Mouse (Mus musculus): ENCODE data around the gene Kat2a. TPM values are rescaled to one million over a fixed set of nuclear protein-coding genes. Genes with fewer than 3 reads are reported as not detected.

Gene Kat2a
- total RNA-seq, 1 experiment from 2014 or later: 9.2 TPM

DNA sequence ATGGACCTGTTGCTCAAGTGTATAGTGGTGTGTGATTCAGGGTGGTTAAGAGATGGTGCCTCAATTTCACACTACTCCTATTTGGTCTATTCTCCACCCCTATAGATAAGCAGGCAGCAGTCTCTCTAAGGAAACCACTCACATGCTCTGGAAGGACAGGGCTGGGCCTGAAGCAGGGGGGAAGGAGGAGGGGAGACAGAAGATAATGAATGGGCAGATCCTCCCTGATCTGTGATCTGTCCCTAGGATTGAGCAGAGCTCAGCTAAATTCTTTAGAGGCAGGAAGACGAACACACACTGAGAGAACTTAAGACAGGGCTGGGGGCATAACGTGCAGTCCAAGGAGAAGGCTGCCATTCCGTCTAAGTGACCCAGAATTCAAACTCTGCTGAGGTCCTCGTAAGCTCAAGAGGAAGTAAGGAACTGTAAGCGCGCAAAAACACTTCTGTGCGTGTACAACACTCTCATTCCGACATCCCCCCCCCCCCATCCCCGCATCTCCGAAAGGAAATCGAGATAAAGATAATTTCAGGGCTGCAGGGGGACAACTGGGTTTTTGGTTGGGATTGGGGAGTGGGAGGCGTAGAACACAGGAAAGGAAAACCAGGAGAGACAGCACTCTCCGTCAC, 25.0 kb upstream of the Kat2a start:
- no peak for ATAC-seq (ENCODE audit: extremely low read depth, insufficient number of reproducible peaks, low FRiP score, poor library complexity, severe bottlenecking)

DNA sequence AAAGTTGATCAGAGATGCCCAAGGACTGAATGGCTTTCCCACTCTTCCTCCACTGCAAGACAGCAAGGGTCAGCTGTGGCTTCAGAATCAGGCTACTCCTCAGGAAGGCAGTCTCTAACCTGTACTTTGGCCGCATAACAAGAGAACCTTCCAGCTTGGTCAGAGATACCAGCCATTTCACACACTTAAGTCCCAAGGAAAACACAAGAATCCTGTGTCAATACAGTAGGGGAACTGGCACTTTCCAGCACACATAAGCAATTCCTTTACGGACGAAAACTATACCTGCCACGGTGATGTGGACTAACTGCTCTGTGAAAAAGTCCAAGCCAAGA, 24.4 kb upstream of the Kat2a start:
- ATAC-seq (ENCODE audit: extremely low read depth, insufficient number of reproducible peaks, low FRiP score, poor library complexity, severe bottlenecking): no peak

DNA sequence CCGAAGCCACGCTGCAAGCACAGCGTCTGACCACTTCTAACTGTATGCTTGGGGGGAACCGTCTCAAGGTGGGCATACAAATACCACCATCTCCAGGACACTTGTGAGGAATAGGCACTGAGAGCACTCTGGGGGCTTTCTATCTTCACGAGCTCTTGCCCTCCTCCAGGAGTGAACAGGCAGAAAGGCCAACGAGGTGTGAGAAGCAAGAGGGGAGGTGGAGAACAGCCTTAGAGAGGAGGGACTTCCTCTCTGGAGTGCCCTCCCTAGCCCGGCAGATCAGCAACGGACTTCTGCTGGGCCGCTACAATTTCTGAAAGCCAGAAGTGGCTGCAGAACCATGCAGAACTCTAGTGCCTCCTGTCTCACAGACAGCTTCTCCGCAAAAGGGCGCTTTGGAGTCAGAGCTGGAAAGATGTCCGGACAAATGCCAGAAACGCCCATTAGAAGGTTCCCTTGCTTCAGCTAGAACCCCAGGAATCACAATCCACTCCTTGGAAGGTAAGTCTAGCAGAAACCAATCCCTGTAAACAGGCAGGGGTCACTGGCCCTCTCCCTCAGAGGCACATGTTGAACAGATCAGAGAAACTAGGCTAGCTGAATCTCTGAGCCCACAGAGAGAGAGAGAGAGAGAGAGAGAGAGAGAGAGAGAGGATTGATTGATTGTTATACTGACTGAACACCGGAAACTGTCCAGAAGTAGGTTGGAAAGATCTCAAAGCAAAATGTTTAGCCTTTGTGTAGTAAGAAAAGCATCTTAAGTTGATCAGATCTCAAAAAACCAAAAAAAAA, 23.9 kb upstream of the Kat2a start:
- no peak for ATAC-seq (ENCODE audit: extremely low read depth, insufficient number of reproducible peaks, low FRiP score, poor library complexity, severe bottlenecking)

DNA sequence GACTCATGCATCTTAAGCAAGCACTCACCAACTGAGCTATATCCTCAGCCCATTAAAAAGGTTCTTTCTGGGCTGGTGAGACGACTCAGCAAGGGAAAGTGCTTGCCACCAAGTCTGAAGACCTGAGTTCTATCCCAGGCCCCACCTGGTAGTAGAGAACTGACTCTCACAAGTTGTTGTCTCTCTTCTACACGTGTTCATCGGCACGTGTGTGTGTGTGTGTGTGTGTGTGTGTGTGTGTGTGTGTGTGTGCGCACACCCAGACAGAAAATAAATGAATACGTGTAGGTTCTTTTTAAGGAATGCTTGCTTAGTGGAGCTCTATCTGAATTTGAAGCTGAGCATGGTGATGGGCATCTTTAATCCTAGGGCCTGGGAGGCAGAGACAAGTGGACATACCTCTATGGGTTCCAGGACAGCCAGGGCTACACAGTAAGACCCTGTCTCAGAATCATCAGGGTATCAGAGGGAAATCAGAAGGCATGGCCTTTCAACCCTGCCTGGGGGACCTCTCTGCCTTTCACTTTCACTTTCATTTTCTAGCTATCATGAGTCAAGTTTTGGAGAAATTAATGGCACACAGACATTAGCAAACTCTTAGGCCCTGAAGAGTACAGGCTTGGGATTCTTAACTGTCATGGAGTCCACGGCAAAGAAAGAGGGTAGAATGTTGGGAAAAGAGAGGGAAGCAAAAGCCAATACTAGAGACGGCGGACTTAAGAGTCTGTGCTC, 23.0 kb upstream of the Kat2a start:
- no peak for ATAC-seq (ENCODE audit: extremely low read depth, insufficient number of reproducible peaks, low FRiP score, poor library complexity, severe bottlenecking)

DNA sequence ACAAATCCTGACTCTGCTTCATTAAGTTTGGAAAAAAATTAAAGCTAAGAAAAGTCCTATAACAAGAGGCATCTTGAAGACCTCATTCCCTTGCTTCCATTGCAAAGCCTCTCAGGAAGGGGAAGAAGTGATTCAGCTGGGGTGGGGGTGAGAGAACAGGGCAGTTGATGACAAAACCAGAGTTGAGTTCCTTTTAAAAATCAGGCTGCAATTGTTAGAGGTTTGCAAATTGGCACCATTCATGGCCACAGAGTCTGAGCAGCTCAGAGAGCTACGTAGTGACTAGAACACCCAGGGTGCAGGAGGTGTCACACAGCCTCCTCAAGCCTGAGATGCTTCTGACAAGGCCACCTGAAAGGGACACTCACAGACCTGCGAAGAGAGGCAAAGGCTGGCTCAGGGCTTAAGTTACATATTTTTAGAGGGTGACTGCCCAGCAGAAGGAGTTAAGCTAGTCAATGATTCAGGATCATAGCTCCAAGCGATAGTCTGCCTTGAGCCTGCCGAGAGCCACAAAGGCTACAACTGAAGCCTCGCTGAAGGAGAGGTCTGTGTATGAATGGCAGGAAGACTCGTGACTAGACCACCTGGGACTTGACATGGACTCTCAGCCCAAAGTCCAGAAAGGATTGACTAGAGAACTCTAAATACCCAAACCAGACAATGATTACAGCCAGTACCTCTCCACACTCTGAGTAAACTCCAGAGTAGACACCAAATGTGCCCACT, 18.4 kb upstream of the Kat2a start:
- ATAC-seq (ENCODE audit: extremely low read depth, insufficient number of reproducible peaks, low FRiP score, poor library complexity, severe bottlenecking): no peak

DNA sequence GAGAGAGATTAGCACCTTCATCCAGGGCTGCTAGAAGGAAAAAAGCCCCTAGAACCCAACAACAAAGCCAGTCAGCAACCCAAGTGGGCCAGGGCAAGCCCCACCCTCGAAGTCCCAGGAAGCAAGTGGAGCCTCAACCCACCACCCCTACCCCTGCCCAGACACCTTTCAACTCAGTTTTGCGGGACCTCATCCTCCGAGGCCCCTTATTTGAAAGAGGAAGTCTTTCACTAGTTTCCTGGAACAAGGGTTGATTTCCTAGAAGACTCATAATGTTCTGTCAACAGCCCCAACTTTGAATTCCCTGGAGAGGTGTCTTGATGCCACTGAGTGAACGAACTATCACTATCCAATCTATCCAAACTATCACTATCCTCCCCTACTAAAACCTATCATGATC, 17.7 kb upstream of the Kat2a start:
- ATAC-seq (ENCODE audit: extremely low read depth, insufficient number of reproducible peaks, low FRiP score, poor library complexity, severe bottlenecking): no peak

DNA sequence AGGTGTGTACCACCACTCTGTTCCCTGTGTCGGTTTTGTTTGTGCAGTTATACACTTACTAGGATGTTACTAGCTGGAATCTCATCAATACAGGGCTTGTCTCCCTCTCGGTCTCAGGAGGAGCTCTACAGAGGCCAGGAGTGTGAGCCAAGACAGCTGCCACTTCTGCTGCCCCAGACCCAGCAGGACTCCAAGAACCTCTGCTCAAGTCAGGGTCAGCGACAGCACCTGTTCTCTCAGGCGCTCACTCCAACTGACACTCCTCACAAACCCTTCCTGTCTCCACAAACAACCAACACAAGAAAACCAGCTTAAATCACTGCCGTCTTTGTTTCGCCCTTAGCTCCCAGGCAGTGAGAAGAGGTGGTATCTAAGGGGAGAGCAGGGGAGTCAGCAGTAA, 16.3 kb upstream of the Kat2a start:
- no peak for ATAC-seq (ENCODE audit: extremely low read depth, insufficient number of reproducible peaks, low FRiP score, poor library complexity, severe bottlenecking)

DNA sequence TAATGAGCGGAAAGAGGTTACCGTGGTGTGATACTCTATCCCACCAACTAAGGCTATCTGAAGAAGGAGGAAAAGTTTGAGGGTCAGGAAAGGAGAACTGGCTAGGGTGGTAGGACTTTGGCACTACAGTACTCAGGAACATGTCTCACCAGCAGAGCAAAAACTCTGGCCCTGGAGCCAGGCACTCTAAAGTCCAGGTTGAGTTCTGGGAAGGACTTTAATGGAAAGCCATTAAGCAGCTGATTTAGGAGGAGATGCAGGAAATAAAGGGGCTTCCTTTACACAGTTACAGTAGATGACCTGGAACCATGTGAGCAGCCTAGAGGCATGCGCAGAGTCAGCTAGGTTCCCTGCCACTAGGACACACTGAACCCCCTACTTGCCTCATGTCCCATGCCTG, 14.9 kb upstream of the Kat2a start:
- no peak for ATAC-seq (ENCODE audit: extremely low read depth, insufficient number of reproducible peaks, low FRiP score, poor library complexity, severe bottlenecking)

DNA sequence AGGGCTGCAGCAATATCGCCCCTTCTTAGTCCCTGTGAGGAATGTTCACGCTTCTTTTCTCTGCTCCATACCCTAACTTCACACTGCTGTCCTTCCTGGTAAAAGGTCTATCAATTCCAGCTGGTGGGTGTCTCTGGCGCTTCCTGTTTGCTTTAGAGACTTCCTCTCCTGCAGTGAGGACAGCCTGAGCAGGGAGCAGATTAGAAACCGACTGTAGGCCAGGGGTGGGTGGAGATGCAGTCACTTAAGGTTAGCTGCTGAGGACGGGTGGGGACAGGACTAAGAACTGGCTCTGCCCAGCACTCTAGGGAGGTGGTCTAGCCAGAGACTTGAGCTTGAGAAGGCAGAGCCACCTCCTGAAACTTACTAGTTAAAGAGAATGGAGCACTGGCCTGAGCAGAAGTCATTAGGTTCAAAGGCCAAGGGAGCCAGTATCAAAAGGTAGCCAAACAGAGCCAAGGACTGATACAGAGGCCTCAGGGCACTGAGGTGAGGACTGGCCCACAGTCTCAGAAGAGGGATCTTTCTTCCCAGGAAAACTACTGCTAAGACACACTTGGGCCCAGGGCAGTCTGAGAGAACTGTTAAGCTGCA, 12.8 kb upstream of the Kat2a start:
- ATAC-seq (ENCODE audit: extremely low read depth, insufficient number of reproducible peaks, low FRiP score, poor library complexity, severe bottlenecking): no peak

DNA sequence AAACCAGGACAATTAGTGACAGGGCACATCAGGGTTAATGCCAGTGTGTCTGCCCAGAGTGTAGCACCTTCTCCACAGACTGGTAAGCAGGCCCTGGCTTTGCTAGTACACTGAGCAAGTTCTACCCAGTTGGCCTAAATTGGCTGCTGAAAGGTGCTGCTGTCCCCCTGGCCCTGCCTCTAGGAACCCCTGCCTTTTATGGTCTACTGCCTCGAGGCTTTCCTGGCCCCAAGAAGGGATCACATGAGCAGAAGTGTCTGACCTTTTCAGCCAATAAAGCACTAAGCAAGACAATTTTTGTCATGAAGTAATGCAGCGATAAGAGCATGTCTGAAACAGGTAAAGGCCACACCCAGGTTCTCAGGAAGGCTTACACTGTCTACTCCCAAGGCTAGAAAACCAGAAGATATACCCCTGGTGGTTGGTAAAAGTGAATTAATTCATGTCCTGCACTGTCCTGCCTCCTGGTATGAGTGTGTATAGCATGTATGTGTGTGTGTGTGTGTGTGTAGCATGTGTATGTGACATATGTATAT, 10.3 kb upstream of the Kat2a start:
- ATAC-seq (ENCODE audit: extremely low read depth, insufficient number of reproducible peaks, low FRiP score, poor library complexity, severe bottlenecking): no peak

DNA sequence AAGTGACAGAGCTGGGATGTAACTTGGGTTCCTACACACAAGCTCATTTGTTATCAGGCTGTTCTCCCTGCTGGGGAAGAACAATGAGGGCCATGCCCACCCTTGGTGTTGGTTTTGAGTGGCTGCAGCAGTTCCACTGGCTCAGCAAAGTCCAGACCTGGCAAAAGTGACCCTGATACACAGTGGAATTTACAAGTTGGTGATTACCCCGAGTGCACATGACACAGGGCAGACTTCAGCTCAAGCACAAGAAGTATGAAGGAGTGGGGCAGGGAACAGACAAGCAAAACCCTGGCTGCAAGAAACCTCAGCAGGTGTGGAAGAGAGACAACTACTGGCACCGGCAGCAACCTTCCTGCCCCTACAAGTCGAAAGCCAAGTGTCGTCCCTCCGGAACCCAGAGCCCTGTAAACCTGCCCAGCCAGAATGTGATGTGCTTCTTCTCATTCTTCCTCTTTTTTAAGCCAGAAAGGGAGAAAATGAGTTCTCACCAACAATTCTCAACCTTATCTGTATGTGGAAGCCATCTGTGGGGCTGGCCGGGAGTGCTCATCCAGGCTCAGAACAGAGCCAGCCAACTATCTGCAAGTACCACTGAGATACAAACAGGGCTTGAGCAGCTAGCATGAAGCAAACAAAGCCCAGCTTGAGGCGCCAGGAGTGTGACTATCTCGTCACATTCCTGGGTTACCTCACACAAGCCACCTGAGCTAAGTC, 9.7 kb upstream of the Kat2a start:
- no peak for ATAC-seq (ENCODE audit: extremely low read depth, insufficient number of reproducible peaks, low FRiP score, poor library complexity, severe bottlenecking)

DNA sequence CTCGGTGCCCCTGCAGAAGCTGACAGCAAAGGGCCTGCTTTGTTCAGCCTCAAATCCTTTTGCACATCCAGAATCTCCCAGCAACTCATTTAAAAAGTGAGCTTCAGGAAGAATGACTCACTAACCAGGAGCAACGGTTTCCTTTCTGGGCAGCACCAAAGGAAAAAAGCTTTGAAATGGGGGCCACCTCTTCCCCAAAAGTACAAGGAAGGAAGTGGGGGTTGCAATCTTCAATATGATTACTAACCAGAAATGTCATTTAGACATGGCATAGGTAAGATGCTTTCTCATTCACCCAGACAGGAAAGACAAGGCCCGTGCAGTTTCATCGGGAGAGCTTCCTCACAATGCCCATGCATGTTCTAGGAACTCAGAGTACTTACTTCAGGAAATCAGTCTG, 9.0 kb upstream of the Kat2a start:
- no peak for ATAC-seq (ENCODE audit: extremely low read depth, insufficient number of reproducible peaks, low FRiP score, poor library complexity, severe bottlenecking)

DNA sequence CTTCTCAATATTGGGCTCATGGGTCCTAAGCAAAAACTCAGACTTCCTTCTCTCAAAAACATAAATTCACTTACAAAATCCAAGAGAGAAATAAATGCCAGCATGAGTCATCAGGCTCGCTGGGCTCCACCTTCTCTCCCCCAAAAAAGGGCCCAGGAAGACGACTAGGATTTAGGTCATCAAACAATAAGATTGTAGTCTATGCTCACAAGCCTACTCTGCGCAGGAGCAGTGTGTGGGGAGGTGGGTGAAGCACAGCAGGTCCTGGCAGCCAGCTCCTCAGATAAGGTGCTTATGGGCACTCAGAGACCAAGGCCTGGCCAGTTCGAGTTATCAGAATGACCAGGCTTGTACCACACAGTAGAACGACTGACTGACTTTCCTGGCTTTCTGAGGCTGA, 8.1 kb upstream of the Kat2a start:
- no peak for ATAC-seq (ENCODE audit: extremely low read depth, insufficient number of reproducible peaks, low FRiP score, poor library complexity, severe bottlenecking)

DNA sequence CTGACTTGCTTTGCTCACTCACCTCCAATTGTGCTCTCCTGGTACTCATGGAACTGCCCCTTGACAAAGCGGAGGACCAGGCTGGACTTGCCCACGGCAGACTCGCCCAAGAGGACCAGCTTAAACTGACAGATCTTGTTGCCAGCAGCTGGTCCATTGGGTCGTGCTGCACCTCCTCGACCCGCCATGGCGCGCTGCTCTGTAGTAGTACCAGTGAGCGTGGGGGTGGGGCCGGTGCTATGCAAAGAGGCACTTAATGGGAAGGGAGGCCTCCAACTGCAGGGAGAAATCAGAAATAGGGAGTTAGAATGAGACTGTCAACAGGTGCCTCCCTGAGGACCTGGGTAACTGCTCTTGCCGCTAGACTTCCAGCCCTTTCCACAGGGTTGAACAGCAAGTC, 7.6 kb upstream of the Kat2a start:
- no peak for ATAC-seq (ENCODE audit: extremely low read depth, insufficient number of reproducible peaks, low FRiP score, poor library complexity, severe bottlenecking)

DNA sequence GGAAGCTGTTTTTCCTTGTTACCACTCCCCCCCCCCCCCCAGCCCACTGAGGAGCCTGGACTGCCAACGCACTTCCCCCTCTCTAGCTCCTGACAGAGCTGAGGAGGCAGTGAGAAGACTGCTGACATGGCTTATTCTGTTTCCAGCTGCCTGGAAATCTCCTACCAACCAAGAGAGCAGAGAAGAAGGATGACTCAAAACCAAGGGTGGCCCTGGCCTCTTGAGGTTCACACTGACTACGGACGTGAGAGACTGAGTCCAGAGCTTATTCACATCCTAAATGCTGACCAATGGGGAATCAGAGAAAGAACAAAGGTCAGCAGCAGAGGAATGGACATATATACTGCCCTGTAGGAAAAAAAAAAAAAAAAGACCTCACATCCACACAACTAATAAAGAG, 7.0 kb upstream of the Kat2a start:
- ATAC-seq (ENCODE audit: extremely low read depth, insufficient number of reproducible peaks, low FRiP score, poor library complexity, severe bottlenecking): no peak

DNA sequence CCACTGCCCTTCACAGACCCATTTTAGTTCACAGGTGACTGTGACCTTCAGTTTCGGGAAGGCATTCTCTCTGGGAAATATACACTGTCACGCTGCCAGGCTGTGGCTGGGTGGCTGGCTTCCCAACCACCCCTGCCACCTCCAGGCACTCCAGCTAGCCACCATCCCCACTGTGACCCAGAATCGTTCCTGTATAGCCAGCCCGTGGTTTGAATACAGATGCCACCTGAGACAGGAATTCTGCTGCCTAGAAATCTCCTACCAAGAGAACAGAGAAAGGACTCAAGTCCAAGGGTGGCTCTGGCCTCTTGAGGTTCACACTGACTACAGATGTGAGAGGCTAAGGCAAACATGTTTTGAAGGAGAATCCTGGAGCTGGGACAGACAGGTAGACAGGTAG, 6.6 kb upstream of the Kat2a start:
- ATAC-seq (ENCODE audit: extremely low read depth, insufficient number of reproducible peaks, low FRiP score, poor library complexity, severe bottlenecking): no peak

DNA sequence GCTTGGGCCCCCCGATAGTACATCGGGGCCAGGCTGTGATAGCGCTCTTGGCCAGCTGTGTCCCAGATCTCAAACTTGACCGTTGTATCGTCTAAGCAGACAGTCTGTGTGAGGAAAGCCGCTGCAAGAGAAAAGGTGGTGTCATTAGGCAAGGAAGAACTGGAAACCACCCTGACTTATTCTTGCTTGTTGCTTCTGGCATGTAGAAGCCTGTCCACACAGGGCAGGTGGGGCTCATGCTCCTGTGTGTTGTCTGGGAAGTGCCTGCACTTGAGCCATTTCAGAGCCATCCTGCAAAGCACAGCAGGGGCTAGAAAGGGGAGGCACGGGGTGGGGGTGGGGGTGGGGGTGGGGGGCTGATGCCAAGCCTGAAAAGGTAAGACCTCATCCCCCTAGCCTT, 6.2 kb upstream of the Kat2a start:
- no peak for ATAC-seq (ENCODE audit: extremely low read depth, insufficient number of reproducible peaks, low FRiP score, poor library complexity, severe bottlenecking)

DNA sequence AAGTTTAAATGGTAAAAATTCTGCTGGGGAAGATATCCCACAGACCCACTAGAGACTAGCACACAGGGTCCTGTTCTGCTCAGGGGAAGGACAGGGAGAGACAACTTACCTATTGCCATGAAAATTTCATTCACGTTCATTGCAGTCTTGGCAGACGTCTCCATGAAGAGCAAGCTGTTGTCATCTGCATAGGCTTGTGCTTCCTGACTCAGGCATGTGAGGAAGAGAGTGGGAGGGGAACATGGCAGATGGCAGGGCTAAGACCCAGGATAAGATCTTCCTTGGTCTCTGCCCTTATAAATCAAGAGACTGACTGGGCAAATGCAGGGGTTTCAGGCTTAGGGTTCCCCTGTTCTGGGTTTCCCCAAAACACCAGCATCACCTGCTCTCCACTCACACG, 4.4 kb upstream of the Kat2a start:
- no peak for ATAC-seq (ENCODE audit: extremely low read depth, insufficient number of reproducible peaks, low FRiP score, poor library complexity, severe bottlenecking)

DNA sequence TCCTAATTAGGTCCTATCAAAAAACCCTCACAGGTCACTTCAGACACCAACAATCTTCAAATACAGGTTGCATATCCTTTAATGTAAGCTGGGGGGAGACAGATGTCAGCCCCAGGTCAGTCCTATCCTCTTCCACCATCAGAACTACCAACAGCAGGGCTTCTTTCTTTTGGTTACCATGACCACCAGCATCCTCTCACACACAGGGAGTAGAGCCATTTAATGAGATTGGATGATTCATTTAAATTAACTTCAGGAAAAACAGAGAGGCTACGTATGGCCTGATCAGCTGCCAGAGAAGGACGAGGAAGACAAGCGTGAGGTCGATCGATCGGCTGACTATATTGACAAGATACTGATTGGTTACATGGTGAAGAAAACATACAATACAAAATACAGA, 2.7 kb upstream of the Kat2a start:
- ATAC-seq (ENCODE audit: extremely low read depth, insufficient number of reproducible peaks, low FRiP score, poor library complexity, severe bottlenecking): no peak

Measured in neutrophil, adult 5-6 weeks (primary cell).